Mouse (Mus musculus): ENCODE measurements around the gene Olfr314. TPM values are rescaled to one million over a fixed set of nuclear protein-coding genes. Genes with fewer than 3 reads are reported as not detected.
"Not testable (repeated sequence)": the region's sequence is repeated elsewhere in the genome, so short reads cannot be mapped to it uniquely, and the experiment has no call there.

Olfr314 gene
- polyA plus RNA-seq, 2 experiments = not detected

DNA sequence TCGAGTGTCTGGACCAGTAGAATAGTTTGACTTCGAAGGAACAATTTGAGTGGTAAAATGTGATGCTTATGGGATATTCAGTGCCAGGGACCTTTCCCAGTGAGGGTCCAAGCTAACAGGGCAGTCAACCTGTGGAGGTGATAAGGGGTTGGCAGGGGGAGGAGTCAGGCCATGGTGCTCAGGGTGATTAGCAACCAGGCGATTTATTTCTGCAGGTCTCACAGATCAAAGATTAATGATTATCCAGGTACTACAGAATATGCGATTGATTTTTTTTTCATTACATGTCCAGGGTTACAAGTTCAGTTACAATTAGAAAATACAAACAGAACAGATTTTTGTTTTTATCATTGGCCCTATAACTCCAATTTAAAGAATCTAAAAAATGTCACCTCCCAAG lies 21.1 kb downstream of the Olfr314 start:
- Histone ChIP-seq H3K4me3 (replicated peaks; ENCODE audit: low read length) (no peak overlapping the region), H3K9me3 (ENCODE audit: control insufficient read depth, low read length) (no peaks in the 10 kb centered on the region), H3K27ac (replicated peaks; ENCODE audit: low read depth, low read length) (no peak overlapping the region), H3K36me3 (ENCODE audit: control insufficient read depth, insufficient read depth, low read length) (no peaks in the 10 kb centered on the region), H3K4me2 (replicated peaks; ENCODE audit: low read depth, low read length, severe bottlenecking) (no peak overlapping the region), H3K4me1 (ENCODE audit: control insufficient read depth, insufficient read depth, low read length) (no peaks in the 10 kb centered on the region), H3K27me3 (ENCODE audit: control insufficient read depth, insufficient read depth, low read length) (no peaks in the 10 kb centered on the region), H3K9ac (ENCODE audit: low read depth, low read length, severe bottlenecking) (no peak overlapping the region)
- WGBS = 61% methylated on average over 4 of the region's 4 CpGs
- no peak for ATAC-seq (ENCODE audit: low FRiP score, low read depth)
- no peak for DNase-seq (ENCODE audit: low spot score)
- TF ChIP-seq POLR2A (IDR thresholded peaks at IDR 0.05; ENCODE audit: borderline replicate concordance, extremely low read depth, insufficient read depth, insufficient read length) = no peak

DNA sequence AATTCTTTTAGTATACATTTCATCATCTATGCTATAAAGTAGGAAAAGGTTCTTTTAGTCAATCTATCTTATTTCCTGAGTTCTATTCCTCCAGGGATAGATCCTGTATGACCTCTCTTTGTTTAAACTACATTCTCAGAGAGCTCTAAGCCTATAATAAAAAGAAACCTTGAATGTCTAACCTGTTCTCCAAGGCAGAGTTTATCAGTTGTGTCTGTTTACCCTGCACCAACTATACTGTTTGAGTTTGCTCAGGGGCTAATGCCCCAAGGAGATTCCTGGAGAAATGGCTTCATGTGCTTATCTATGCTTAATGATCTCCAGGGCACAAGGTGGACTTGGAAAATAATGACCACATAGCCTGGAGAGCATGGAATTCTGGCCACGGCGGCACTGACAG lies 21.6 kb downstream of the Olfr314 start:
- H3K4me1 ChIP-seq (ENCODE audit: control insufficient read depth, insufficient read depth, low read length) = no peaks in the 10 kb centered on the region
- H3K9me3 ChIP-seq (ENCODE audit: control insufficient read depth, low read length) = no peaks in the 10 kb centered on the region
- no peaks in the 10 kb centered on the region for H3K27me3 ChIP-seq (ENCODE audit: control insufficient read depth, insufficient read depth, low read length)
- H3K4me2 ChIP-seq (replicated peaks; ENCODE audit: low read depth, low read length, severe bottlenecking) = no peak overlapping the region
- DNase-seq (ENCODE audit: low spot score) = no peak
- no peak for ATAC-seq (ENCODE audit: low FRiP score, low read depth)
- no peaks in the 10 kb centered on the region for H3K36me3 ChIP-seq (ENCODE audit: control insufficient read depth, insufficient read depth, low read length)
- no peak for TF ChIP-seq POLR2A (IDR thresholded peaks at IDR 0.05; ENCODE audit: borderline replicate concordance, extremely low read depth, insufficient read depth, insufficient read length)
- H3K4me3 ChIP-seq (replicated peaks; ENCODE audit: low read length) = no peak overlapping the region
- H3K9ac ChIP-seq (ENCODE audit: low read depth, low read length, severe bottlenecking) = no peak overlapping the region
- no peak overlapping the region for H3K27ac ChIP-seq (replicated peaks; ENCODE audit: low read depth, low read length)
- 68% methylated on average over 2 of the region's 2 CpGs for WGBS

DNA sequence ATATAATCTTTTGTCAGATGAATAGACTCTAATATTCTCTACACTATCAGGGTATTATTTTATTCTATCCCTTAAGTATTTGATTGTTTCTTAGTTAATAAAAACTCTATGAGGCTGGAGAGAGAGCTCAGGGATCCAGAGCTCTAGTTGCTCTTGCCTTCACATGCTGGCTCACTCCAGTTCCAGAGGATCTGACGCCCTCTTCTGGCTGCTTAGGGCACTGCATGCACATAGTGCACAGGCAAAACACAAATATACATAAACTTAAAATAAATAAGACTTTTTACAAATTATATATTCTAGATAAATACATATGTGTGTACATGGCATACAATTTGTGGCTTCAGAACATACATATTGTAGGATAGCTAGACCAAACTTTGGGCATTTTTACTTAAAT lies 29.2 kb downstream of the Olfr314 start:
- TF ChIP-seq POLR2A (IDR thresholded peaks at IDR 0.05; ENCODE audit: borderline replicate concordance, extremely low read depth, insufficient read depth, insufficient read length) = no peak
- WGBS = 0% methylated on average over 1 of the region's 1 CpGs
- Histone ChIP-seq H3K4me3 (replicated peaks; ENCODE audit: low read length) (no peak overlapping the region), H3K4me2 (replicated peaks; ENCODE audit: low read depth, low read length, severe bottlenecking) (no peak overlapping the region), H3K4me1 (ENCODE audit: control insufficient read depth, insufficient read depth, low read length) (no peaks in the 10 kb centered on the region), H3K9me3 (ENCODE audit: control insufficient read depth, low read length) (no peaks in the 10 kb centered on the region), H3K9ac (ENCODE audit: low read depth, low read length, severe bottlenecking) (no peak overlapping the region), H3K27me3 (ENCODE audit: control insufficient read depth, insufficient read depth, low read length) (no peaks in the 10 kb centered on the region), H3K36me3 (ENCODE audit: control insufficient read depth, insufficient read depth, low read length) (no peaks in the 10 kb centered on the region), H3K27ac (replicated peaks; ENCODE audit: low read depth, low read length) (no peak overlapping the region)
- ATAC-seq (ENCODE audit: low FRiP score, low read depth) = no peak
- DNase-seq (ENCODE audit: low spot score) = no peak

DNA sequence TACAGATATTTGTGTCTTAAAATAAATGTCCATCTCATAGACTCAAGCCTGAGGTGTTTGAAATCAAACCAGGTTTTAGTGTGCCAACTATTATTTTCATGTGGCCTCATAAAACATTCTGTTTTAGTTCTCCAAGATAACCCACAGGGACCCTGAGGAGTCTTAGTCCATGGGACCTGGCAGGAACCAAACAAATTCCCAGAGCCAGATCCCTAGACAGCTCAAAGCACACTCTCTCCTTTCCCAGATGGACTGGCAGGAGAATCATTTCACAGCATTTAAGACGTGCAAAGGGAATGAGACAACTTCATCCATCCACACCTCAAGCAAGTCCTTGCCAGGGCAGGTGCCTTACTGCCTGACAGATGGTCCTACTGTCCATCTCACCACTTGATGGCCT lies 31.9 kb downstream of the Olfr314 start, which contains the start of gene Olfr313:
Olfr313 (plus strand) TSS at position 301 of the 400 bp plus-strand sequence.
- WGBS = 57% methylated on average over 1 of the region's 1 CpGs
- ATAC-seq (ENCODE audit: low FRiP score, low read depth); H3K27me3 ChIP-seq (ENCODE audit: control insufficient read depth, insufficient read depth, low read length); H3K27ac ChIP-seq (replicated peaks; ENCODE audit: low read depth, low read length); H3K36me3 ChIP-seq (ENCODE audit: control insufficient read depth, insufficient read depth, low read length); H3K9me3 ChIP-seq (ENCODE audit: control insufficient read depth, low read length); H3K9ac ChIP-seq (ENCODE audit: low read depth, low read length, severe bottlenecking); DNase-seq (ENCODE audit: low spot score); H3K4me3 ChIP-seq (replicated peaks; ENCODE audit: low read length); H3K4me2 ChIP-seq (replicated peaks; ENCODE audit: low read depth, low read length, severe bottlenecking); H3K4me1 ChIP-seq (ENCODE audit: control insufficient read depth, insufficient read depth, low read length): not testable (repeated sequence)

DNA sequence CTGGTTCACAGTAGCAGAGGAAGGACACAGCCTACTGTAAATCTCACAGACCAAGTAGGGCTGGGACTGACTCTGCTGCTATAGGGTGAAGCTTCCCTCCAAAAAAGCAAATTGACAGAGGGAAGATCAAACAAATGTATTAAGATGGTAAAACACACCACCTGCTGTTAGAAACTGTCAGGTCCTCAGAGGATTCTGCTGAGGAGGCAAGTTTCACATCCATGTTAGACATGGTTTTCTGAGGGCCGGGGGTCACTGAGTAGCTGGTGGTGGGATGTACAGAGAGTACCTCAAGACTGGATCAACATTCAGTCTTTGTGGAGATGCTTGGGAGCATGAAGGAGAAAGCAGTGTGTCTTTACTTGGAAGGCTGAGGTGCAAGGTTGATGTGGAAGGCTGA lies 32.9 kb downstream of the Olfr314 start:
- H3K27me3 ChIP-seq (ENCODE audit: control insufficient read depth, insufficient read depth, low read length) = no peaks in the 10 kb centered on the region
- H3K4me1 ChIP-seq (ENCODE audit: control insufficient read depth, insufficient read depth, low read length) = no peaks in the 10 kb centered on the region
- WGBS = 78% methylated on average over 1 of the region's 1 CpGs
- H3K36me3 ChIP-seq (ENCODE audit: control insufficient read depth, insufficient read depth, low read length) = no peaks in the 10 kb centered on the region
- no peak overlapping the region for H3K27ac ChIP-seq (replicated peaks; ENCODE audit: low read depth, low read length)
- no peak overlapping the region for H3K9ac ChIP-seq (ENCODE audit: low read depth, low read length, severe bottlenecking)
- H3K4me2 ChIP-seq (replicated peaks; ENCODE audit: low read depth, low read length, severe bottlenecking) = no peak overlapping the region
- no peaks in the 10 kb centered on the region for H3K9me3 ChIP-seq (ENCODE audit: control insufficient read depth, low read length)
- no peak for TF ChIP-seq POLR2A (IDR thresholded peaks at IDR 0.05; ENCODE audit: borderline replicate concordance, extremely low read depth, insufficient read depth, insufficient read length)
- DNase-seq (ENCODE audit: low spot score) = no peak
- no peak for ATAC-seq (ENCODE audit: low FRiP score, low read depth)
- no peak overlapping the region for H3K4me3 ChIP-seq (replicated peaks; ENCODE audit: low read length)

DNA sequence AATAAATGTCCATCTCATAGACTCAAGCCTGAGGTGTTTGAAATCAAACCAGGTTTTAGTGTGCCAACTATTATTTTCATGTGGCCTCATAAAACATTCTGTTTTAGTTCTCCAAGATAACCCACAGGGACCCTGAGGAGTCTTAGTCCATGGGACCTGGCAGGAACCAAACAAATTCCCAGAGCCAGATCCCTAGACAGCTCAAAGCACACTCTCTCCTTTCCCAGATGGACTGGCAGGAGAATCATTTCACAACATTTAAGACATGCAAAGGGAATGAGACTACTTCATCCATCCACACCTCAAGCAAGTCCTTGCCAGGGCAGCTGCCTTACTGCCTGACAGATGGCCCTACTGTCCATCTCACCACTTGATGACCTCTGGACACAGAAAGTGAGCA lies 46.2 kb downstream of the Olfr314 start, which contains the start of gene Olfr312:
Olfr312 (plus strand) TSS at position 301 of the 400 bp plus-strand sequence.
- not testable (repeated sequence) for H3K27me3 ChIP-seq (ENCODE audit: control insufficient read depth, insufficient read depth, low read length); H3K4me3 ChIP-seq (replicated peaks; ENCODE audit: low read length); DNase-seq (ENCODE audit: low spot score); H3K27ac ChIP-seq (replicated peaks; ENCODE audit: low read depth, low read length); H3K9ac ChIP-seq (ENCODE audit: low read depth, low read length, severe bottlenecking); H3K4me1 ChIP-seq (ENCODE audit: control insufficient read depth, insufficient read depth, low read length); ATAC-seq (ENCODE audit: low FRiP score, low read depth); H3K4me2 ChIP-seq (replicated peaks; ENCODE audit: low read depth, low read length, severe bottlenecking); H3K36me3 ChIP-seq (ENCODE audit: control insufficient read depth, insufficient read depth, low read length); H3K9me3 ChIP-seq (ENCODE audit: control insufficient read depth, low read length)
